Mouse (Mus musculus) forebrain, embryonic 15.5 days (tissue): ENCODE data around the gene Rad51. TPM values are rescaled to one million over a fixed set of nuclear protein-coding genes. Genes with fewer than 3 reads are reported as not detected.

Experiments used
- ATAC-seq: fragments of 200-750 bp; cut with Nextera tagmentation; replicated peaks from 2 replicates; pipeline ENCODE4 v1.8.0; 2017; ENCODE audit warnings: mild to moderate bottlenecking, moderate TSS enrichment, moderate library complexity
- H3K27ac ChIP-seq: fragments of 300-500 bp; sonication (generic); replicated peaks from 2 replicates; pipeline ENCODE4 v1.5.1; 2015; ENCODE audit warnings: mild to moderate bottlenecking, inconsistent platforms
- H3K27me3 ChIP-seq: fragments of 300-500 bp; sonication (generic); 2 replicates; pipeline ENCODE4 v1.6.1; 2015; ENCODE audit warnings: inconsistent platforms
- H3K36me3 ChIP-seq: fragments of 300-500 bp; sonication (generic); 2 replicates; pipeline ENCODE4 v1.6.1; 2015; ENCODE audit warnings: mild to moderate bottlenecking, inconsistent platforms
- H3K4me1 ChIP-seq: fragments of 300-500 bp; sonication (generic); 2 replicates; pipeline ENCODE4 v1.6.1; 2015; ENCODE audit warnings: inconsistent platforms
- H3K4me2 ChIP-seq: fragments of 300-500 bp; sonication (generic); replicated peaks from 2 replicates; pipeline ENCODE4 v1.6.1; 2015; ENCODE audit warnings: mild to moderate bottlenecking, inconsistent platforms
- H3K4me3 ChIP-seq: fragments of 300-500 bp; sonication (generic); 2 replicates; pipeline ENCODE4 v1.5.1; 2015; ENCODE audit warnings: mild to moderate bottlenecking, inconsistent platforms
- H3K9ac ChIP-seq: fragments of 300-500 bp; sonication (generic); replicated peaks from 2 replicates; pipeline ENCODE4 v1.6.1; 2015; ENCODE audit warnings: mild to moderate bottlenecking, inconsistent platforms
- H3K9me3 ChIP-seq: fragments of 300-500 bp; sonication (generic); 2 replicates; pipeline ENCODE4 v1.6.1; 2016; ENCODE audit warnings: inconsistent platforms
- WGBS: fragments of 180-500 bp; shearing (Covaris S2); methylation state at CpG from one replicate; pipeline ENCODE4 v1.1.7; 2015; ENCODE audit warnings: mixed read lengths; 5-methylcytosine and 5-hydroxymethylcytosine counted together
- polyA plus RNA-seq: library from polyadenylated mRNA; unstranded; fragments of >200 nt; fragmentation: Nextera tagmentation; extraction: Ambion mirVana; gene quantifications from 2 replicates; pipeline ENCODE4 v1.2.1, GENCODE M21; 2015

Gene Rad51
- polyA plus RNA-seq, 1 experiment from 2014 or later = 18.7 TPM

DNA sequence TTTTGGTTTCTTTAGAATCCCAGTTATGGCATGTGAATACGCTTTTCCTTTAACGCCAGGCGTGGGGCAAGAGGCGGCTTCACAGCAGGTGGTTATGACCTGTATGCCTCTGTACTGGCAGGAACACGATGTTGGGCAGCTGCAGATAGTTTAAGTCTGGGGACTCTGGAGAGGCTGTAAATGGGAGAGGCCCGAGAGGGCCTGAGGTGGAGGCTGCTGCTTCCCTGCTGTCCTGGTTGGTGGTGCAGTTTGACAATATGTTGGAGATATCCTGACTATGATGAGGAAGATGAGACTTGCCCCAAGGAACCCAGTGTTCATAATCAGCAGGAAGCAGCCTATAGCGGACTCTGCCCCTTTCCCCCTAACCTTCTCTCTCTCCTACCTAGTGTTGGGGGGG is 70.3 kb downstream of the Rad51 start:
- WGBS = 81% methylated on average over 7 of the region's 7 CpGs
- no peaks in the 10 kb centered on the region for H3K4me1 ChIP-seq
- H3K9ac ChIP-seq = no peak overlapping the region
- ATAC-seq = no peak
- no peaks in the 10 kb centered on the region for H3K27me3 ChIP-seq
- H3K9me3 ChIP-seq = no peaks in the 10 kb centered on the region
- no peak overlapping the region for H3K27ac ChIP-seq
- H3K4me2 ChIP-seq = no peak overlapping the region
- H3K4me3 ChIP-seq = no peak overlapping the region
- H3K36me3 ChIP-seq = peaks cover 46% of the 10 kb centered on the region

DNA sequence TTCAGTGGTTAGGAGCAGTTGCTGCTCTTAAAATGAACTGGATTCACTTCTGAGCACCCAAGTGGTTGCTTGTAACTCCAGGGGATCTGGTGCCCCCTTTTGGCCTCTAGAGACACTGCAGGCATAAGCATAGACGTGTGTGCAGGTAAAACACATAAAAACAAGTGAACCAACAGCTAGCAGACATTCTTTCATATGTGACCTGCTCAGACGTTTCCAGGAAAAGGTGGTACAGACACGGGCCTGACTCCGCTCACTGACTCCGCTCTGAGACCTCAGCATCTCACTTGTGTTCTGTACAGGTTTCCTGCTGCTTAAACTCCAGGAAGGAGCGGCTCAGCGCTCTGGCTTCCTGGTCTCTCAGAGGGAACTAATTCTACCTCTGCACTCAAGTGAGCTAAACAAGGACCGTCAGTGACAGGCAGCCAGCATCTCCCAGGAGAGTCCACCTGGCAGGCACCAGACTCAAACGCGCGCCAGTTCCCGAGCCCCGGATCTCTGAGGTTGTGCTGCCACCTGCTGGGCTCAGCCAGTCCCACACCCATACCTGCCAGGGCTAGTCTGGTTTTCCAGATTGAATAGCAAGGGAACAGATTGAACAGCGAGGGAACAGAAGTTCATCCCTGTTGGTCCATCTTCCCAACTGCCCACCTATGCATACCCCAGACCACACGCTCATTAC is 76.6 kb downstream of the Rad51 start:
- Histone ChIP-seq H3K4me3 (peak overlapping the region; percentile 27), H3K36me3 (peaks cover 12% of the 10 kb centered on the region), H3K27me3 (no peaks in the 10 kb centered on the region), H3K27ac (no peak overlapping the region), H3K4me1 (peaks cover 11% of the 10 kb centered on the region), H3K4me2 (peak overlapping the region; percentile 49), H3K9ac (0 out of 2 replicates have a peak overlapping the region, but pooled peaks have one; percentile 17), H3K9me3 (no peaks in the 10 kb centered on the region)
- 6% methylated on average over 15 of the region's 15 CpGs for WGBS
- ATAC-seq = peak; percentile 86

DNA sequence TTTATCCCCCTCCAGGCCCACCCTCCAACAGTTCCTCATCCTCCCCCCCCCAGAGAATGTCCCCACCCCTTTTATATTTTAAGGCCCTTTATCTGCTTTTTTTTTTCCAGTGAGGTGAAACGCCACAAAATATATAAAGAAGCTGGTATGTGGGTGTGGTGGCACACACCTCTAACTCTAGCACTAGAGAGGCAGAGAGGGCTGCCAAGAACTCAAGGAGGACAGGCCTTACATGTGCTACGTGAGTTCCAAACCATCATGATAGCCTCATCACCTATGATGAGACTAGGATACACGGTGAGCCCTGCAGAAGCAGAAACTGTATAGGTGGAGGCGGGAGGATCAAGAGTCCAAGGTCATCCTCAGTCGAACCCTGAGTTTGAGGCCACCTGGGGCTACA is 78.4 kb downstream of the Rad51 start:
- H3K4me2 ChIP-seq = no peak overlapping the region
- no peak for ATAC-seq
- WGBS = 90% methylated on average over 5 of the region's 5 CpGs

DNA sequence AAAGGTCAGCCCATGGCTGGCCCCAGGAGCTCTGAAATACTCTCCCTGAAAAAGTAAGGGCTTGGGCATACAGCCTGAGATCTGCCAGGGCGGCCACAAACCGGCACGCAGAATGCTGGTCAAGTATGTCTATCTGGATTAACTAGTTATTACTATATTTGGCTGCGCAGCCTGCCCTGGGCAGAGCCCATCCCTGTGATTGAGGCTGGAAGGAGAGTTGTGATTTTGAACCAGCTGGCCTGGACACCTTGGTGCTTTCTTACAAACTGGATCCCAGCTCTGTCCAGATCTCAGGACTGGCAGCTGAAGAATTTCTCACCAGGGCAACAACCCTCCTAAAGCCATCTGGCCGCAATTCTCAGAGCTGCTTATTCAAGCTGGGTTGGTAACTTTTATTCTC is 81.5 kb downstream of the Rad51 start:
- Histone ChIP-seq H3K27ac (no peak overlapping the region), H3K9ac (no peak overlapping the region), H3K4me3 (no peak overlapping the region), H3K27me3 (no peaks in the 10 kb centered on the region), H3K4me1 (peaks cover 18% of the 10 kb centered on the region), H3K4me2 (no peak overlapping the region), H3K9me3 (no peaks in the 10 kb centered on the region), H3K36me3 (no peaks in the 10 kb centered on the region)
- 83% methylated on average over 5 of the region's 5 CpGs for WGBS
- ATAC-seq = 0 out of 2 replicates have a peak, but pooled peaks have one; percentile 51

More for the DNA sequence above, 78.4 kb downstream of the Rad51 start:
- Histone ChIP-seq H3K4me3 (no peak overlapping the region), H3K9ac (no peak overlapping the region), H3K36me3 (no peaks in the 10 kb centered on the region), H3K9me3 (no peaks in the 10 kb centered on the region), H3K4me1 (peaks cover 13% of the 10 kb centered on the region), H3K27ac (no peak overlapping the region), H3K27me3 (no peaks in the 10 kb centered on the region)

DNA sequence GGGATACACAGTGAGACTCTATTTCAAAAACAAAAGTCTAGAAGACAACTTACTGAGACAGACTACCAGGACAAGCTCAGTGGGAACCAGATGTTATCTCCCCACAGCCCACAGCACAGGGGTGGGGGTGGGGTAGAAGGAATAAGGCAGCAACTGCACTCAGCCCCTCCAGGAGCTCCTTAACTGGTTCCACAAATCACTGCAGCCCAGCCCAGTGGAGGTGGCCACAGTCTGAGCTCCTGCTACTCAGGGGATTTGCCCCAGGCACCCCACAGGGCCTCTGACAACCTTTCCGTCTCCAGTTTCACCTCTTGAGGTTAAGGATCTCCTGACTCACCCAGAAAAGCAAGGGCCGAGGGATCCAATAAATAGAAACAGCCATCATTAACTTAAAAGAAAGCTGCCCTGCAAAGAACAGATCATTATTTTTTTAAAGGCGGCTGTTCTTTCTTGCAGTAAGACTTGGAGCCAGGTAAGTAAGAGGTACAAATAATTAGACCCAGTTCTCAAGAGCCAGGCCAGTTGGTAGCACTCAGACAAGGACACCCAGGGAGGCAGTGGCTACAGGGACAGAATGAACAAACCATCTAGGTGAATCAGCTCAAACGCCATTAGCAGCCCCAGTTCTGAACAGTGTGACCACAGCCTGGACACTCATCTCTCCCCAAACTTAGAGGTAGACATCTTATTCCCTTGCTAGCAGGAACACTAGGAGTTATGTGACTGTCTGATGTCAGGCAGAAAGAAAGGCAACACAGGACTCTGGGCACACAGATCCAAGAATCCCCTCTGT is 83.9 kb downstream of the Rad51 start:
- Histone ChIP-seq H3K4me3 (no peak overlapping the region), H3K27me3 (no peaks in the 10 kb centered on the region), H3K36me3 (no peaks in the 10 kb centered on the region), H3K27ac (no peak overlapping the region), H3K9me3 (no peaks in the 10 kb centered on the region), H3K9ac (no peak overlapping the region), H3K4me2 (no peak overlapping the region), H3K4me1 (peaks cover 15% of the 10 kb centered on the region; the same call in 1 of the 2 replicates)
- WGBS = 32% methylated on average over 4 of the region's 4 CpGs
- no peak for ATAC-seq

Other genes with a start within 250 kb of the Rad51 start
- 6.7 TPM in 2 replicates for gene Bahd1, start 212.4 kb upstream of the Rad51 start, polyA plus RNA-seq
- 6.0 and 6.6 TPM in 2 replicates for gene Chst14, start 186.3 kb upstream of the Rad51 start, polyA plus RNA-seq
- gene Ccdc32, start 83.4 kb upstream of the Rad51 start, polyA plus RNA-seq = 38.3 and 43.3 TPM in 2 replicates
- gene Rpusd2, start 78.0 kb upstream of the Rad51 start, polyA plus RNA-seq = 4.6 and 5.4 TPM in 2 replicates
- gene Knl1, start 65.7 kb upstream of the Rad51 start, polyA plus RNA-seq = 29.3 and 33.4 TPM in 2 replicates
- 52.0 and 54.2 TPM in 2 replicates for gene Rmdn3, start 44.2 kb downstream of the Rad51 start, polyA plus RNA-seq
- gene Gchfr, start 55.0 kb downstream of the Rad51 start, polyA plus RNA-seq = 0.93 and 2.0 TPM in 2 replicates
- 0.83 and 0.90 TPM in 2 replicates for gene Gm14137, start 61.7 kb downstream of the Rad51 start, polyA plus RNA-seq
- gene Zfyve19, start 95.8 kb downstream of the Rad51 start, polyA plus RNA-seq = 64.7 and 66.6 TPM in 2 replicates
- 26.7 and 30.9 TPM in 2 replicates for gene Dnajc17, start 96.0 kb downstream of the Rad51 start, polyA plus RNA-seq
- gene Ppp1r14d, start 117.1 kb downstream of the Rad51 start, polyA plus RNA-seq = not detected in 2 replicates
- gene Spint1, start 124.6 kb downstream of the Rad51 start, polyA plus RNA-seq = 0.31 and 0.56 TPM in 2 replicates
- gene Rhov, start 158.5 kb downstream of the Rad51 start, polyA plus RNA-seq = 19.6 and 24.0 TPM in 2 replicates
- gene Vps18, start 175.9 kb downstream of the Rad51 start, polyA plus RNA-seq = 30.2 and 31.1 TPM in 2 replicates
- gene Dll4, start 213.0 kb downstream of the Rad51 start, polyA plus RNA-seq = 4.0 and 4.1 TPM in 2 replicates
- 5.5 and 5.8 TPM in 2 replicates for gene Chac1, start 238.4 kb downstream of the Rad51 start, polyA plus RNA-seq